Mouse (Mus musculus): ENCODE data around the gene Ppp2r5a.

DNA sequence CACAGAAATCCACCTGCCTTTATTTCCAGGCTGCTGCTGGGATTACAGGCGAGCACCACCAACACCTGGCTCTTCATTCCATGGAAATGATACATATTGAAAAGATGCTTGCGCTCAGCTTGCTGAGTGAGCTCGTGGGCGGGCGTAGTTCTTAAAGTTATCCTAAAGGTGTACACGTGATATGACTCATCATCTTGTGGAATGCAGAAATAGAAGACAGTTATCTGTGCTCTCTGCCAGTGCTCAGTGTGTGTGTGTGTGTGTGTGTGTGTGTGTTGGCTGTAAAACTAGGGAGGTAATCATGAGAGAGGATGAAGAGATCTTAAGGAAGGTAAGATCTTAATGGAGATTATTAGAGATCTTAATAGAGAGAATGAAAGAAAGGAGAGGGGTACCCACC, 11.4 kb upstream of the Ppp2r5a start:
- TF ChIP-seq CTCF (IDR thresholded peaks at IDR 0.05; ENCODE audit: borderline replicate concordance, insufficient read depth, low read depth, low read length) (no peak), POLR2A (IDR thresholded peaks at IDR 0.05; ENCODE audit: borderline replicate concordance, insufficient read depth, low read length) (no peak)
